Mouse (Mus musculus) ES-E14 (cell line): ENCODE results near the gene Elovl3.

Experiments
- CHD2 ChIP-seq: IDR thresholded peaks from 2 replicates; pipeline ENCODE4 v1.6.1; 2014; ENCODE audit warnings: mild to moderate bottlenecking, low read depth, low read length, inconsistent platforms
- HCFC1 ChIP-seq: IDR thresholded peaks from 2 replicates; pipeline ENCODE4 v1.6.1; 2012; ENCODE audit warnings: low read length, inconsistent platforms, borderline replicate concordance; ENCODE audit not compliant: insufficient read depth
- MAFK ChIP-seq: IDR thresholded peaks from 2 replicates; pipeline ENCODE4 v1.6.1; 2014; ENCODE audit warnings: mild to moderate bottlenecking, low read depth, low read length, inconsistent platforms; ENCODE audit not compliant: insufficient read depth
- ZC3H11A ChIP-seq: IDR thresholded peaks from 2 replicates; pipeline ENCODE4 v1.6.1; 2012; ENCODE audit warnings: low read depth, mild to moderate bottlenecking, inconsistent platforms, low read length, borderline replicate concordance
- ZNF384 ChIP-seq: IDR thresholded peaks from 2 replicates; pipeline ENCODE4 v1.6.1; 2012; ENCODE audit warnings: low read depth, low read length, inconsistent platforms

GRCm38 (mm10) chr19:46091641-46092040 is 40.1 kb upstream of the Elovl3 start:
- TF ChIP-seq MAFK (no peak), HCFC1 (no peak), CHD2 (no peak), ZNF384 (no peak), ZC3H11A (no peak)
